Mouse (Mus musculus): ENCODE results near the gene A730046J19Rik. TPM values are rescaled to one million over a fixed set of nuclear protein-coding genes. Genes with fewer than 3 reads are reported as not detected.

A730046J19Rik gene
- total RNA-seq (2021): under 1 TPM; 0.16 TPM
- long read RNA-seq, experiment 1: 0 reads
- long read RNA-seq, experiment 2: 0 reads

DNA sequence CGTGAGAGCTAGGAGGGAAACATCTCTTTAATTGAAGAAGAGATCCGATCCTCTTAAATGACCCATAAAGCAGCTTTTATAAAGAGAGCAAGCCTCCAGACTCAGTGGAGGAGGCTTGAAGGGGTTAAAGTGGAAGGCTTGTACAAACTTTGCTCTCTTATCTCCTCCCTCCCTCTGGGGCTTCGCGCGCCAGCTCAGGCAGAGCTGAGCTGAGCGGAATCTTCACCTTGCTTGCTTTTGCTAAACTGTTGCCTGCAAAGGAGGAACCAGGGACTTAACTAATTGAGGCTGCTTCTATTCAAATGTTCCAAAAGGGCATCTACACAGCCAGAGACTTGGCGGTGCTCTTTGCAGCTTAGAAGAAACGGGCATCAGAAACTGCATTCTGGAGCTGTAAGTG lies at the start of gene A730046J19Rik:
A730046J19Rik (plus strand) TSS at position 173 of the 400 bp plus-strand sequence.
- intact Hi-C loops (cut with DNase I): no loop called here
- TF ChIP-seq CTCF (IDR thresholded peaks at IDR 0.05): no peak
- Histone ChIP-seq H3K4me3 (no peak within 1 kb of the TSS), H3K27ac (no peak within 1 kb of the TSS)
- DNase-seq (ENCODE audit: extremely low spot score in 1 of 2, low spot score in 2 of 2): no peak

DNA sequence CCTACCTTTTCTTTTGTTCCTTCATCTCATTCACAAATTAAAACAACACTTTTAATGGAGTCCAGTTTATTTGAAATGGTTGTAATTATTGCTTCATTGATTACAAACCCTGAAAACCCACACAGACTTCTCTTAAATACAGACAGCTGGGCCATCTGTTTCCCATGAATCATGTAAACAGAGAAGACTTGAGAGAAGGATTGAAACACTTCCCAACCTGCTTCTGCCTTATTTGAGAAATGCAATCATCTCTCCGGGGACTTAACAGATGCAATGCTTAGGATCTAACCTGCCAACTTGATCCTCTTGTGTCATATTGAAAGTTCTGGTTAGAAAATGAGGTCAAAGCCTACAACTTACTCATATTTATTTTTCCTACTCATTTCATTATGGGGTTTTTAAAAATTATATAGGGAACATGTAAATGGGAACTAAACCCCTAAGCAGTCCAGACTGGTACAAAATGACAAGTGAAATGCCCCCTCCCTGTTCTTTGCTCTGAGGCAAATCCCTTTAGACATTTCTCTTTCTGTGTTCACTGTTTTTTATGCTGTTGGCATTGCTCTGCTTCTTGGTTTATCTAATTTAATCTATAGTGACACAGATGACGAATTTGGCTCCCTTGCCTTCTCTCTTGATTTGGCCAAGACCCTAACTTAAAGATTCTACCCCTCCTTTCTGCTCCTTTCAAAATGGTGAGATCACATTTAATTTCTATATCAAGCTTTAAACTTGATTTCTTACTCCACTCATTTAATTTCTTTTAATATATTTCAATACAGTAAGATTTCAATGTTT lies 48.7 kb upstream of the A730046J19Rik start:
- no peak for DNase-seq (ENCODE audit: extremely low spot score in 1 of 2, low spot score in 2 of 2)
- intact Hi-C loops (cut with DNase I): no loop called here
- no peak for TF ChIP-seq CTCF (IDR thresholded peaks at IDR 0.05)
- no peak overlapping the region for H3K4me3 ChIP-seq
- H3K27ac ChIP-seq: no peak overlapping the region

DNA sequence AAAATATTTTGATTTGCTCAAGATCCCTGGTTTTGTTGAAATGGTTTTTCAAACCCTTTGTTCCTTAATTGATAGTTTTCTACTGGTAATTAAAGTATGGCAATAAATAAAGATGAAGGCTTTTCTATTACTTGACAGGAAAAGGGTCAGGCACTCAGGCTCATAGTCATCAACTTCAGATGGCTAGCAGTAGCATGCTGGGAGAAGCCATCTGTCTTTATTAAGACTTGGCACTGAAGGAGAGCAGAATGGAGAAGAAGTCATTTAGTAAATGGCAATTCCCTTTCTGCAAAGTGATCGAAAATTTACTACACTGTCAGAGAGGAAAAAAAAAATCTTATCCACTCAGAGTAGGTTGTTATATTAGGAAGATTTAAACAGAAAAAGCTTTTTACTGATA lies 17.2 kb upstream of the A730046J19Rik start:
- DNase-seq (ENCODE audit: extremely low spot score in 1 of 2, low spot score in 2 of 2): no peak
- no peak for TF ChIP-seq CTCF (IDR thresholded peaks at IDR 0.05)
- H3K4me3 ChIP-seq: no peak overlapping the region
- intact Hi-C loops (cut with DNase I): no loop called here
- H3K27ac ChIP-seq: no peak overlapping the region

DNA sequence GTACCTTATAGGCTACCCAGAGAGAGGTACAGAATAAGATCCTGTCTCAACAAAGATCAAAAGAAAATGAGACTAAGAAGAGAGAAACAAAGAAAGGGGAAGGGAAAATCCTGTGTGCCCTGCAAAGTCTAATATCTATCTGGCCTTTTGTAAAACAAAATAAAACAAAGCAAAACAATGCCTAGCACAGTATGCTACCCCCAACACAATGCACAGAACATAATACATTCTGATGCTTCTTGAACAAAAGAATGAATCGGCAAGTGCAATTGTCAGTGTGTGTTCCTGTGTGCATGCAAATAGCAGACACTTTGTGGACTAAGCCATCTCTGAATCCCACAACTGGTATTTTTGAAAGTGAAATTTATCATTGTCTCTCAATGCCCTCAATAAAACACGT lies 3.5 kb upstream of the A730046J19Rik start:
- DNase-seq (ENCODE audit: extremely low spot score in 1 of 2, low spot score in 2 of 2): no peak
- Histone ChIP-seq H3K27ac (no peak overlapping the region), H3K4me3 (no peak overlapping the region)
- intact Hi-C loops (cut with DNase I): no loop called here
- no peak for TF ChIP-seq CTCF (IDR thresholded peaks at IDR 0.05)

DNA sequence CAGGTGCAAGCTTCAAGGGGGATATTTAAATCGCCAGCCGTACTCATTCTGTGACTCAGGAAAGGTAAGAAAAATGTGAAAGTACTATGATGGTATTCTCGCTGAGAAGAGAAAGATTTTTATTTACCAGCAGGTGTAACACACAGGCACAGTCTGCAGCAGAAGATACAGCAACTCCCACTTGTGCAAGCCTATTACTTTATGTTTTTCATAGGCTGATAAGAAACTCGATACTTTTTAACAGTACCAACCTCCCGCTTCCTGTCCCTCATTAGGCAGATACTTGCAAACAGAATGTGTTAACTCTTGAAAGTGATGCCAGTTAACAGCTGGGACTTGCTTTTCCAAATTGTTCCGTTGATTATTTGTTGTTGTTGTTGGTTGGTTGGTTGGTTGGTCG lies 616 bp downstream of the A730046J19Rik start:
- no peak overlapping the region for H3K4me3 ChIP-seq
- intact Hi-C loops (cut with DNase I): no loop called here

DNA sequence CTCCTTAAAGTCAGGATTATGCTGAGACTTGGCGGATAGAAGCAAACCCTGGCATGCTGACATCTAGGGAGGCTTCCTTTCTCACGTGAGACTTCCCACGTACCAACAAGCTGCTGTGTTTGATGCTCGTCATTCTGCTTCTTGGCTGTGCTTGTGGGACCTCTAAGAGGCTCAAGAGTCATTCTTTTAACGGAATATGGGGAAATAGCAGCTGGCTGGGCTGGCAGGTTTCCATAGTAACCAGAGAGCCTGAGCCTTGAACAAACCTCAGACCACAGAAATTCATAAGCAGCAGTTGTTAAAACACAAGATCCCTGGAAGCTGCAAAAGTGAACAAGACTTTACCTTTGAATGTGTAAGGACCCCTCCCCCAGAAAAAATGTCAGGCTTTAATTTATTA lies 9.4 kb downstream of the A730046J19Rik start:
- Histone ChIP-seq H3K4me3 (no peak overlapping the region), H3K27ac (no peak overlapping the region)
- intact Hi-C loops (cut with DNase I): no loop called here
- no peak for TF ChIP-seq CTCF (IDR thresholded peaks at IDR 0.05)
- no peak for DNase-seq (ENCODE audit: extremely low spot score in 1 of 2, low spot score in 2 of 2)

More for the DNA sequence above, 616 bp downstream of the A730046J19Rik start:
- TF ChIP-seq CTCF (IDR thresholded peaks at IDR 0.05): no peak
- H3K27ac ChIP-seq: no peak overlapping the region
- DNase-seq (ENCODE audit: extremely low spot score in 1 of 2, low spot score in 2 of 2): no peak

Other genes starting within 250 kb of the A730046J19Rik start
- gene Dcx, start 220.4 kb upstream of the A730046J19Rik start, total RNA-seq (2021): 10 to 100 TPM; 21.0 to 28.5 TPM
- 10 to 100 TPM; 10.9 to 13.8 TPM for gene Alg13, start 164.1 kb downstream of the A730046J19Rik start, total RNA-seq (2021)

Measured in left cerebral cortex, adult 2 months (tissue).